Mouse (Mus musculus) spleen, adult 2 months (tissue): ENCODE data around the gene Nacc1. TPM values are rescaled to one million over a fixed set of nuclear protein-coding genes. Genes with fewer than 3 reads are reported as not detected.
A peak's percentile ranks its signal among the peaks of the same experiment; 100 is the strongest.

Experiments used
- DNase-seq, 2 experiments: peaks; one replicate each; pipeline versions ENCODE4 v3.0.0 to v3.0.0-alpha.2; 2012 to 2021; ENCODE audit warnings: low spot score in 2 of 2, low read depth in 1 of 2
- H3K27ac ChIP-seq: fragments of 200-500 bp; 2 replicates; pipeline ENCODE4 v1.5.1; 2012; ENCODE audit warnings: low read length, inconsistent platforms; ENCODE audit not compliant: insufficient read depth
- H3K27me3 ChIP-seq: fragments of 200-500 bp; 2 replicates; pipeline ENCODE4 v1.6.1; 2012; ENCODE audit warnings: mild to moderate bottlenecking, moderate library complexity, low read length, inconsistent platforms; ENCODE audit not compliant: control insufficient read depth, insufficient read depth
- H3K36me3 ChIP-seq: fragments of 200-500 bp; 2 replicates; pipeline ENCODE4 v1.6.1; 2012; ENCODE audit warnings: mild to moderate bottlenecking, low read length, inconsistent platforms; ENCODE audit not compliant: control insufficient read depth, insufficient read depth
- H3K4me1 ChIP-seq: fragments of 200-500 bp; 2 replicates; pipeline ENCODE4 v1.6.1; 2011; ENCODE audit warnings: inconsistent platforms; ENCODE audit not compliant: control insufficient read depth, insufficient read depth, insufficient read length
- H3K4me3 ChIP-seq: fragments of 200-500 bp; 2 replicates; pipeline ENCODE4 v1.5.1; 2011; ENCODE audit warnings: mild to moderate bottlenecking, inconsistent platforms; ENCODE audit not compliant: insufficient read depth, insufficient read length; ENCODE audit errors: extremely low read depth
- CTCF ChIP-seq: fragments of 200-500 bp; IDR thresholded peaks from 2 replicates; pipeline ENCODE4 v1.5.1; 2011; ENCODE audit warnings: mild to moderate bottlenecking, inconsistent platforms; ENCODE audit not compliant: insufficient read depth, insufficient read length, insufficient replicate concordance; ENCODE audit errors: extremely low read depth
- POLR2A ChIP-seq: fragments of 200-500 bp; IDR thresholded peaks from 2 replicates; pipeline ENCODE4 v1.6.1; 2011; ENCODE audit warnings: low read depth, low read length, inconsistent platforms
- WGBS: fragments of 180-500 bp; shearing (Covaris S2); methylation state at CpG from one replicate; pipeline ENCODE4 v1.1.7; 2018; 5-methylcytosine and 5-hydroxymethylcytosine counted together
- polyA plus RNA-seq: library from polyadenylated mRNA; depleted of rRNA; stranded (reverse); fragments of >200 nt; gene quantifications from 2 replicates; pipeline ENCODE4 v1.2.3, GENCODE M21; 2012; rRNA removed

The Nacc1 gene
- polyA plus RNA-seq = 66.0 and 78.5 TPM in 2 replicates

DNA sequence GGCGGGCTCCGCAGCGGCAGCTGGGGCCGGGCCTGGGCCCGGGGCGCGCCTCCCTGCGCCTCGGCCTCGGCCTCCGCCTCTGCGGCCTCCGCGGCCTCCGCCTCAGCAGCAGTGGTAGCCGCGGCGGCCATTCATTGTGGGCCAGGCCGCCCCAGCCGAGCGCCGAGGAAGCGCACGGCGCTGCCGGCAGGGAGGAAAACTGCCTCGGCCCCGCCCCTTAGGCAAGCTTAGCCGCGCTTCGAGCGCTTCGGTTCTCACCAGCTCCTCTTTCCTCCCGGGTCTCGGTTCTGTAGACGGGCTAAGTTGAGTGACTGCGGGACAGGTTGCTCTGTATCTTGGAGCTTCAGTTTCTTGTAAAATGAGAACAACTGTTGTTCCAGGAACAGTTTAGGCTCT lies at the start of gene Nacc1:
Gene Nacc1, minus strand, starts transcription at position 158 of the 396 bp plus-strand sequence.
- H3K27me3 ChIP-seq = no peaks in the 10 kb centered on the region
- peaks cover 5% of the 10 kb centered on the region for H3K36me3 ChIP-seq
- peak within 1 kb of the TSS; percentile 96 for H3K4me3 ChIP-seq
- peak in 1 of 2 experiments; percentile 90 for DNase-seq
- H3K4me1 ChIP-seq = peaks cover 18% of the 10 kb centered on the region; the same call in 1 of the 2 replicates
- peak within 1 kb of the TSS; percentile 77 for H3K27ac ChIP-seq
- 0 out of 2 replicates have a peak, but pooled peaks have one; percentile 20 for TF ChIP-seq CTCF
- TF ChIP-seq POLR2A = no peak
- WGBS = under 1% methylated on average over 33 of the region's 37 CpGs

DNA sequence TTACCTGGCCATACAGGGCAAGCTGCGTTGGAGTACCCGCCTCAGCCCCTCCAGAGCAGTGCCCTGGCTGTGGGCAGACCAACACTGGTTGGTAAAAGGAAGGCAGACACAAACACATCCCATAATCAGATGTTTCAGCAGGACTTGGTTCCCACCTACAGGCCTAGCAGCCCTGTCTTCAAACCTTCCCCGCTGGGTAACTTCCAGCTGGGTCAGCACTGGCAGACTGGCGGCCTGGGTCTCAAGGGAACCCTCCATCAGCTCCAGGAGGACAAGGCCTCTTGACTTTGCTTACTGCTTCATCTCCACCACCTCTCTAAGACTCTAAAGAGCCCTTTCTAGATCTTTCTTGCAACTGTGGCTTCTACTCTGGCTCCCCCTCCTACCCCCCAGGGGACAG lies 48.9 kb upstream of the Nacc1 start:
- H3K4me3 ChIP-seq = no peak overlapping the region
- peaks cover 4% of the 10 kb centered on the region; the same call in 1 of the 2 replicates for H3K4me1 ChIP-seq
- DNase-seq = no peak
- TF ChIP-seq CTCF (no peak), POLR2A (no peak)
- no peak overlapping the region for H3K27ac ChIP-seq
- no peaks in the 10 kb centered on the region for H3K27me3 ChIP-seq
- 86% methylated on average over 4 of the region's 4 CpGs for WGBS
- no peaks in the 10 kb centered on the region for H3K36me3 ChIP-seq

DNA sequence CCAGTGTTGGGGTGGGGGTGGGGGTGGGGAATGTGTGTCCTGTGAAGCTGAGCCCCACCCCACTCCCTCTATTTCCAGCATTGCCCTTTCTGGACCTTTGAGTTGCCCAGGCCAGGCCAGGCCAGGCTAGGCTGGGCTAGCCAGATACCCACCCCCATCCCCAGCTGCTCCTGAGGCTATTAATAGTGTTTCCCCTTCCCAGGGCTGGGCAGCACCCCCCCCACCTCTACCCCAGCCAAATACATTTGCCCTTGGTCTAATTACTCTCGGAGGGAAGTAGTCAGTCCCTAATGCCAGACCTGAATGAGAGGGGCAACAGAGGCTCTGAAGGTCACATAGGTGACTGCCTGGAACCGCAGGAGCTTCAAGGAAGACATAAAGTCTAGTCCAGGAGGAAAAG lies 47.9 kb upstream of the Nacc1 start:
- H3K36me3 ChIP-seq = no peaks in the 10 kb centered on the region
- H3K4me1 ChIP-seq = peaks cover 4% of the 10 kb centered on the region; the same call in 1 of the 2 replicates
- TF ChIP-seq POLR2A (no peak), CTCF (no peak)
- WGBS = 71% methylated on average over 2 of the region's 2 CpGs
- no peak overlapping the region for H3K4me3 ChIP-seq
- no peak for DNase-seq
- H3K27me3 ChIP-seq = no peaks in the 10 kb centered on the region
- H3K27ac ChIP-seq = no peak overlapping the region

DNA sequence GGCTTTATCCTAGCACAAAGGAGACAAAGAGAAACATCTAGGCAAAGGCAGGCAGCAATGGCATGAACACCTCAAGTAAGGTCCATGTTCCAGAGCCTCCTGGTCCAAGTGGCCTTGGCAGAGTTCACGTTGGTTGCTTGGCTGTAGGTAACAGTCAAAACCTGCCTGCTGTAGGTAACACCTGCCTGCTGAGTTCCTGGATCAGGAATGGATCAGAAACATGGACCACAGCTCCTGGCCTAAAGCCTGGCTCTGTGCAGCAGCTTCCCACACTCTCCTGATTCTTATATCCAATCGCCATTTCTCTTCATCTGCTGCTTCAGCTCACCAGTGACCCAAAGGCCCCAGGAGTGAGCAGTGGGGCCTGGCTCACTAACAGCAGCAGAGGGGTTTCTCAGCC lies 47.0 kb upstream of the Nacc1 start:
- DNase-seq = no peak
- H3K36me3 ChIP-seq = no peaks in the 10 kb centered on the region
- WGBS = 98% methylated on average over 2 of the region's 2 CpGs
- TF ChIP-seq POLR2A = no peak
- no peak for TF ChIP-seq CTCF
- no peaks in the 10 kb centered on the region for H3K27me3 ChIP-seq
- H3K4me3 ChIP-seq = no peak overlapping the region
- peaks cover 4% of the 10 kb centered on the region; the same call in 1 of the 2 replicates for H3K4me1 ChIP-seq
- no peak overlapping the region for H3K27ac ChIP-seq

DNA sequence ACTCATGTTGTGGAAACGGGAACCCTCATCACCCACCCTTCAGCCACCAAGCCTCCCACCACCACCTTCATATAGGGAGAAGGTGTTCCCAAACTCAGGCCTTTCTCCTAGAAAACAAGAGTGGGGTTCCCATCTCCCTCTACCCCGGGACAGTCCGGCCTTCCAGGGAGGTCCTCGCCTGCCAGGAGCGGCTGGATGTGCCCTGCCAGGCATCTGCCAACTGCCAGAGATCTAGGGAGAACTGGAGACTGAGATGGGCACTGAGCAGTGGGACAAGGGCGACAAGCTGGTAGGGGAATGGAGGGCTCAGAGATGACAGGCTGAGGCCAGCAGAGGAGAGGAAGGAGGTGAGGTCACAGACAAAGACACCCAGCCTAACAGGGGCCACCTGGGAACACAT lies 46.3 kb upstream of the Nacc1 start:
- no peaks in the 10 kb centered on the region for H3K27me3 ChIP-seq
- peaks cover 4% of the 10 kb centered on the region; the same call in 1 of the 2 replicates for H3K4me1 ChIP-seq
- no peak for TF ChIP-seq CTCF
- no peak for TF ChIP-seq POLR2A
- no peak overlapping the region for H3K4me3 ChIP-seq
- 92% methylated on average over 6 of the region's 6 CpGs for WGBS
- no peaks in the 10 kb centered on the region for H3K36me3 ChIP-seq
- no peak overlapping the region for H3K27ac ChIP-seq
- DNase-seq = no peak

DNA sequence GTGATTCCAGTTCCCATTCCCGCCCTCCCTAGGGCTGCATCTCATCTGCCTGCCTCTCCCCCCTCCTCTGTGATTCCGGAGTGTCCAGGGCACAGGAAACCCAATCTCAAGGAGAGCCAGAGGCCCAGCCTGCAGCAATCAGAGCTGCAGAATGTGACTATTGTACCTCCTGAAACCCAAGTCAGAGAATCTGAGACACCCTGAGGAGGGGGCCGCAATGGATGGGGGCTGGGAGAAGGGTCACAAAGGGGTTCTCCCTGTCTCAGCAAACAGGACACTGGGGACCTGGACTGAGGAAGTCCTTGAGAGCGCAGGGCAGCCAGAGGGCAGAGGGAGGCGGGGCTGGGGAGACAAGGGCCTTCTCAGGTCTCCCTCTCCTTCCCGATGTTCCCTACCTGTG lies 45.3 kb upstream of the Nacc1 start:
- no peak for DNase-seq
- H3K4me3 ChIP-seq = no peak overlapping the region
- TF ChIP-seq CTCF (no peak), POLR2A (no peak)
- no peak overlapping the region for H3K27ac ChIP-seq
- H3K4me1 ChIP-seq = peaks cover 4% of the 10 kb centered on the region; the same call in 1 of the 2 replicates
- no peaks in the 10 kb centered on the region for H3K27me3 ChIP-seq
- WGBS = 79% methylated on average over 6 of the region's 6 CpGs
- no peaks in the 10 kb centered on the region for H3K36me3 ChIP-seq

DNA sequence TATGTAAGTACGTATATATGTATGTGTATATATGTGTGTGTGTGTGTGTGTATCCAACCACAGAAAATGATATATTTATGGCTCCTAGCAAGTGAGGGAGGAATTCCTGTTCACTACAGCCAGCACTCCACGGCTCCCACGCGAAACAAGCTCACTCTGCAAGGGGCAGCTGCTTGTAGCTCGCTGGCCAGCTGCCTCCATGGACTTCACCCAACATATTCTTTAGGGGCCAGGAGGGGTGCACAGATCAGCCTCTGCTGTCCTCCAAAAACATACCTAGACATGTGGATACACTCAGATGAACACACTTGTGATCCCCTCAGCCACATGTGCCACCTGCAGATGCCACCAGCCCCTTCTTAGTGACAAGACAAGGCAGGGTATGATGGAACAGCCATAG lies 44.9 kb upstream of the Nacc1 start:
- Histone ChIP-seq H3K4me3 (no peak overlapping the region), H3K36me3 (no peaks in the 10 kb centered on the region), H3K27ac (no peak overlapping the region), H3K4me1 (no peaks in the 10 kb centered on the region), H3K27me3 (no peaks in the 10 kb centered on the region)
- DNase-seq = no peak
- no peak for TF ChIP-seq POLR2A
- TF ChIP-seq CTCF = no peak
- 80% methylated on average over 5 of the region's 5 CpGs for WGBS
